Mouse (Mus musculus) forebrain, embryonic 11.5 days (tissue): ENCODE results near the gene Ago1. TPM values are rescaled to one million over a fixed set of nuclear protein-coding genes. Genes with fewer than 3 reads are reported as not detected.
A peak's percentile ranks its signal among the peaks of the same experiment; 100 is the strongest.

ENCODE experiments used
- ATAC-seq: fragments of 200-750 bp; cut with Nextera tagmentation; replicated peaks from 2 replicates; pipeline ENCODE4 v1.8.0; 2017; ENCODE audit warnings: moderate TSS enrichment; ENCODE audit not compliant: low FRiP score
- DNase-seq: peaks from one replicate; pipeline ENCODE4 v3.0.0-alpha.2; 2017; ENCODE audit warnings: low spot score
- H3K27ac ChIP-seq: fragments of 300-500 bp; sonication (generic); 2 replicates; pipeline ENCODE4 v1.5.1; 2014; ENCODE audit warnings: low read depth, low read length
- H3K27me3 ChIP-seq: fragments of 300-500 bp; sonication (generic); 2 replicates; pipeline ENCODE4 v1.6.1; 2014; ENCODE audit warnings: mild to moderate bottlenecking, low read length, mixed read lengths; ENCODE audit not compliant: control insufficient read depth, insufficient read depth
- H3K36me3 ChIP-seq: fragments of 300-500 bp; sonication (generic); 2 replicates; pipeline ENCODE4 v1.6.1; 2014; ENCODE audit warnings: mild to moderate bottlenecking, low read length, moderate library complexity, mixed read lengths; ENCODE audit not compliant: control insufficient read depth, insufficient read depth
- H3K4me1 ChIP-seq: fragments of 300-500 bp; sonication (generic); replicated peaks from 2 replicates; pipeline ENCODE4 v1.6.1; 2014; ENCODE audit warnings: low read length, mixed read lengths; ENCODE audit not compliant: control insufficient read depth, insufficient read depth
- H3K4me2 ChIP-seq: fragments of 300-500 bp; sonication (generic); 2 replicates; pipeline ENCODE4 v1.6.1; 2014; ENCODE audit warnings: low read depth, mild to moderate bottlenecking, low read length, moderate library complexity, mixed read lengths; ENCODE audit not compliant: severe bottlenecking
- H3K4me3 ChIP-seq: fragments of 300-500 bp; sonication (generic); 2 replicates; pipeline ENCODE4 v1.5.1; 2014; ENCODE audit warnings: low read depth, low read length
- H3K9ac ChIP-seq: fragments of 300-500 bp; sonication (generic); 2 replicates; pipeline ENCODE4 v1.6.1; 2014; ENCODE audit warnings: low read length
- H3K9me3 ChIP-seq: fragments of 300-500 bp; sonication (generic); 2 replicates; pipeline ENCODE4 v1.6.1; 2016; ENCODE audit warnings: low read length, mixed read lengths; ENCODE audit not compliant: control insufficient read depth
- WGBS: fragments of 180-500 bp; shearing (Covaris S2); extraction: QIAGEN DNeasy Blood & Tissue Kit; methylation state at CpG from one replicate; pipeline ENCODE4 v1.1.7; 2014; 5-methylcytosine and 5-hydroxymethylcytosine counted together
- polyA plus RNA-seq: library from polyadenylated mRNA; unstranded; fragments of >200 nt; fragmentation: Nextera tagmentation; extraction: Ambion mirVana; gene quantifications from 2 replicates; pipeline ENCODE4 v1.2.1, GENCODE M21; 2014

The Ago1 gene
- polyA plus RNA-seq, 1 experiment from 2014 or later = 23.2 TPM

GRCm38 (mm10) chr4:126465843-126466242, 2.5 kb downstream of the Ago1 start:
- ATAC-seq = peak; percentile 81

GRCm38 (mm10) chr4:126464892-126465235, 3.5 kb downstream of the Ago1 start:
- H3K4me1 ChIP-seq = peaks cover 27% of the 10 kb centered on the region
- H3K4me3 ChIP-seq = peak overlapping the region; percentile 93
- peak overlapping the region; percentile 80 for H3K4me2 ChIP-seq
- peak overlapping the region; percentile 64 for H3K9ac ChIP-seq
- ATAC-seq = no peak
- no peaks in the 10 kb centered on the region; the same call in 1 of the 2 replicates for H3K36me3 ChIP-seq
- WGBS = 0% methylated on average over 2 of the region's 2 CpGs
- peak; percentile 61 for DNase-seq
- H3K27ac ChIP-seq = peak overlapping the region; percentile 97
- H3K27me3 ChIP-seq = no peaks in the 10 kb centered on the region
- no peaks in the 10 kb centered on the region for H3K9me3 ChIP-seq

More at GRCm38 (mm10) chr4:126465843-126466242, 2.5 kb downstream of the Ago1 start:
- WGBS = 1% methylated on average over 8 of the region's 8 CpGs
- peak; percentile 93 for DNase-seq
- Histone ChIP-seq H3K27me3 (no peaks in the 10 kb centered on the region), H3K4me3 (peak overlapping the region; percentile 93), H3K36me3 (no peaks in the 10 kb centered on the region; the same call in 1 of the 2 replicates), H3K27ac (peak overlapping the region; percentile 97), H3K9ac (peak overlapping the region; percentile 64), H3K4me1 (peaks cover 27% of the 10 kb centered on the region), H3K9me3 (no peaks in the 10 kb centered on the region), H3K4me2 (peak overlapping the region; percentile 80)

GRCm38 (mm10) chr4:126464189-126464891, 4.0 kb downstream of the Ago1 start:
- peaks cover 2% of the 10 kb centered on the region; the same call in 1 of the 2 replicates for H3K36me3 ChIP-seq
- 19% methylated on average over 4 of the region's 4 CpGs for WGBS
- H3K4me2 ChIP-seq = peak overlapping the region; percentile 80
- no peaks in the 10 kb centered on the region for H3K9me3 ChIP-seq
- peak overlapping the region; percentile 64 for H3K9ac ChIP-seq
- H3K4me3 ChIP-seq = peak overlapping the region; percentile 93
- H3K27me3 ChIP-seq = no peaks in the 10 kb centered on the region
- ATAC-seq = no peak
- H3K27ac ChIP-seq = peak overlapping the region; percentile 97
- H3K4me1 ChIP-seq = peaks cover 27% of the 10 kb centered on the region
- DNase-seq = no peak

- H3K4me1 ChIP-seq = no peaks in the 10 kb centered on the region
- WGBS = 94% methylated on average over 7 of the region's 7 CpGs
- H3K9ac ChIP-seq = no peak overlapping the region
- ATAC-seq (no peak), DNase-seq (no peak)
- H3K9me3 ChIP-seq = no peaks in the 10 kb centered on the region
- no peak overlapping the region for H3K4me2 ChIP-seq
- no peaks in the 10 kb centered on the region for H3K27me3 ChIP-seq
- H3K4me3 ChIP-seq = no peak overlapping the region
- H3K27ac ChIP-seq = no peak overlapping the region
- peaks cover 30% of the 10 kb centered on the region for H3K36me3 ChIP-seq
Observed at GRCm38 (mm10) chr4:126455441-126455840, 12.9 kb downstream of the Ago1 start.

- DNase-seq (no peak), ATAC-seq (no peak)
- Histone ChIP-seq H3K4me3 (no peak overlapping the region), H3K36me3 (peaks cover 28% of the 10 kb centered on the region), H3K9me3 (no peaks in the 10 kb centered on the region), H3K9ac (no peak overlapping the region), H3K27me3 (no peaks in the 10 kb centered on the region), H3K4me1 (no peaks in the 10 kb centered on the region), H3K27ac (no peak overlapping the region), H3K4me2 (no peak overlapping the region)
- WGBS = 92% methylated on average over 5 of the region's 5 CpGs
Observed at GRCm38 (mm10) chr4:126454547-126455254, 13.7 kb downstream of the Ago1 start.

- no peak overlapping the region for H3K4me3 ChIP-seq
- no peaks in the 10 kb centered on the region for H3K27me3 ChIP-seq
- peaks cover 25% of the 10 kb centered on the region for H3K36me3 ChIP-seq
- no peak overlapping the region for H3K27ac ChIP-seq
- 96% methylated on average over 1 of the region's 1 CpGs for WGBS
- no peak for DNase-seq
- H3K4me2 ChIP-seq = no peak overlapping the region
- no peaks in the 10 kb centered on the region for H3K9me3 ChIP-seq
- no peak for ATAC-seq
- H3K9ac ChIP-seq = no peak overlapping the region
- no peaks in the 10 kb centered on the region for H3K4me1 ChIP-seq
Observed at GRCm38 (mm10) chr4:126450268-126450667, 18.1 kb downstream of the Ago1 start.

- no peak overlapping the region for H3K9ac ChIP-seq
- H3K9me3 ChIP-seq = no peaks in the 10 kb centered on the region
- WGBS = 89% methylated on average over 7 of the region's 7 CpGs
- ATAC-seq (no peak), DNase-seq (no peak)
- no peak overlapping the region for H3K27ac ChIP-seq
- no peak overlapping the region for H3K4me2 ChIP-seq
- no peaks in the 10 kb centered on the region for H3K4me1 ChIP-seq
- peaks cover 5% of the 10 kb centered on the region for H3K36me3 ChIP-seq
- H3K27me3 ChIP-seq = no peaks in the 10 kb centered on the region
- H3K4me3 ChIP-seq = no peak overlapping the region
Observed at GRCm38 (mm10) chr4:126447126-126447525, 21.3 kb downstream of the Ago1 start.

GRCm38 (mm10) chr4:126444528-126444927, 23.9 kb downstream of the Ago1 start:
- 95% methylated on average over 3 of the region's 3 CpGs for whole genome bisulfite sequencing
- no peak overlapping the region for H3K4me2 ChIP-seq
- ATAC-seq (no peak), DNase-seq (no peak)
- H3K27ac ChIP-seq = no peak overlapping the region
- H3K4me1 ChIP-seq = no peaks in the 10 kb centered on the region
- H3K9me3 ChIP-seq = no peaks in the 10 kb centered on the region
- no peaks in the 10 kb centered on the region for H3K27me3 ChIP-seq
- no peak overlapping the region for H3K4me3 ChIP-seq
- no peak overlapping the region for H3K9ac ChIP-seq
- peaks cover 14% of the 10 kb centered on the region for H3K36me3 ChIP-seq
